Mouse (Mus musculus) testis, postnatal 14 days (tissue): Measurements from ENCODE around the gene Rasgrf1.

Experiments used
- DNase-seq: peaks from one replicate; pipeline ENCODE4 v3.0.0; 2021; ENCODE audit warnings: low spot score

Rasgrf1 gene

DNA sequence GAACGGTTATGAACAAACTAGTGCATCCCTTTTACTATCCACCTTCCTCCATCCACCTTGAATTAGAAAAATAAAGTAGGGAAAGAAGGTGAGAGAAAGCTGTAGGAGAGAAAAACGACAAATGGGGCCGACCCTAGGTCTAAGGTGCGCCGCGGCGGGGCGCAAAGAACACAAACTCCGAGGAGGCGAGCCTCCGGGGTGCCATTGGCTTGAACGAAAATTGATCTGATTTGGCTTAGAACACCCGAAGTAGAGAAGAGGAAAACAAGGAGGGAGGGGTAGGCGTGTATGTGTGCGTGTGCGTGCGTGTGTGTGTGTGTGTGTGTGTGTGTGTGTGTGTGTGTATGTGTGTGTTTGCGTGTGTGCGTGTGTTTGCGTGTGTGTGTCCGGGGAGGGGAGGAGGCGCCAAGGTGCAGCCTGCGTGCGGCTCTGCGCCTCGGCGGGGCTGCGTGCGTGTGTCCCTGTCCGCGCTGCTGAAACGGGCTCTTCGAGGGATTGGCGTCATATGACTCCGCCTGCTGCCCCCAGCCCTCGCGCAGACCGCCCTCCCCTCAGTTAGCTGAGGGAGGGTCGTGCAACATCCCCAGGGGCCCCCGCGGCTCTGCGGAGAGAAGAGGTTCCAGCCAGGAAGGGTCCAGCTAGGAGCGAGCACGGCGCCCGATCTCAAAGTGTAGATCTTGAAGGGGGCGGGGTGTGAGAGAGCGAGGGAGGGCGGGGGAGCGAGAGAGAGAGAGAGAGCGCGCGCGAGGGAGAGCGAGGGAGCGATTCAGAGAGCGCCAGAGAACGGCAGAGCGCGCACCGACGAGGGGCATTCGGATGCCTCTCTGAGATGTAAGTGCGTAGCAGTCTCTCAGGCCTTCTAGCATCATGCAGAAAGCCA is at the start of gene Rasgrf1:
Gene Rasgrf1, plus strand, starts transcription at position 778 of the 880 bp plus-strand sequence.
- DNase-seq: no peak

DNA sequence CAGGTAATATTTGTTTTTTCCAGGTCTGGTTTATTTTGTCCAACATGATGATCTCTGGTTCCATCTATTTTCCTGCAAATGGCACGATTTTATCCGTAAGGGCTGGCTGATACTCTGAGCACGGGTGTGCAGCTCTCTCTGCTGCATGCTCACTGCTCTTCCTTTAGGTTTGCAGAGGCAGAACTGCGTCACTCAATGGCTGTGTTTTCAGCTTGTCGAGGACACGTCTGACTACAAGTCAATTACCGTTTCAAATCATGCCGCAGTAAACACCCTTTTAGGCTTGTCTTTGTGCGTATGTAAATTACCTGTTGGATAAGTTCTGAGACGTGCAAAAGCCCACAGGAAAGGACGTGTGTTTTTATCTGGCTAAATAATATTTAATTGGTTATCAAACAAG is 49.6 kb upstream of the Rasgrf1 start:
- DNase-seq: no peak

DNA sequence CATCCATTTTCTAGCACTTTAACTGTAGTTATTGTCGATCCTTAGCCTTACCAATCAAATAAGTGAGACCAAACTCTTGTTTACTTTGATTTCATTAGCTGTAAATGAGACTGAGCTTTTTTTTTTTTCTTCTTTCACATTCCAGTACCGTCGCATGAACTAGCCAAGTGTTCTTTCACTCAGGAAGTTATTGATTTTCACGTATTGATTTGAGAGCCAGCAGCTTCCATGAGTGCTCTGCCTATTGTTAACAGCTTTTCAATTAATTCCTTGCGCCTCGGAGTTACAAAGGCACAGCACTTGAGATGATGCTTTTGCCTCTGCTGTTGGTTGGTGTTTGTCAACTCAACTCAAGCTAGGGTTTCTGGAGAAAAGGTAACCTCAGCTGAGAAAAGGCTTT is 49.1 kb upstream of the Rasgrf1 start:
- DNase-seq: no peak

DNA sequence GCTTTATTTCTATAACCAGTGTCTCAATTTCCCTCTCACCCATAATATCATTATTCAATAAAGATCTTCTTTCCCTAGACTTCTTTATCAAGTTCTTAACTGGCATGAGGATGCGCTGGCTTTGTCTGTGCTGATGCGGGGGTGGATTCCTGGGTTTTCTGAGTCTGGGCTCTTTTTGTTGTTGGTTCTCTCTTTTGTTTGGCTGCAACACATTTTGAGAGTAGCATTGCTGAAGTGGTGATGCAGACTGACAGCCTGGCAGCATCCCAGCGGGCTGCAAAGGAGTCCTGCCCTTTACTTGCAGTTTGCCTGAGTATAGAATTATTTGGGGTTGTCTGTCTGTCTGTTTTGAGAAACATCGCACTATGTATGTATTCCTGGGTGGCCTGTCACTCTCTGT is 42.6 kb upstream of the Rasgrf1 start:
- DNase-seq: no peak

DNA sequence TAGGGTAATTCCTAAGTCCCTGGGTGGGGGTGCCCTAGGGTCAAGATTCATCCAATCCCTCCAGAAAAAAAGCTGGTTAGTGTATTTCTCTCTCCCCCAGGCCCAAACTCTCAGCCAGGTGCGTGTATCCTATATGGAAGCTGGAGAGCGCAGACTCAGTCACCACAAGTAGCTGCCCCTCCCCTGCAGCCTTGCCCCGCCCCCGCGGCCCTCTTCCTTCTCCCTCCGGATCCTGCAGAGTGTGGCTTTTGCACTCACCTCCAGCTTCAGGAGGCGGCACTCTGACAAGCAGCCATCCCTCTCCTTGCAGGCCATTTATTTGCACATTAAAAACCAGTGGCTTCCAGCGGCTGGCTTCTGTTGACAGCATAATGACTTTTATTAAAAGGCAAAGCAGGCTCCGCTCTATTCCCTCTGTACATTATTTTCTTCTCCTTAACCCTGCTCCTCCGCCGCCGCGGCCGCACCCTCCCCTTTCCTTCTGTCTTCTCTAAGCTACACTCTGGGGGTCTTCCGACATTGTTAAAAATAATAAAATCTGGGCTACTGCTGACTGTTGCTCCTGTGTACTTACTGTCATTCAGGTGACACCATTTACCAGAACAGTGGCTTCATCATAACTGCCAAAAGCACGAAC is 41.5 kb upstream of the Rasgrf1 start:
- no peak for DNase-seq

DNA sequence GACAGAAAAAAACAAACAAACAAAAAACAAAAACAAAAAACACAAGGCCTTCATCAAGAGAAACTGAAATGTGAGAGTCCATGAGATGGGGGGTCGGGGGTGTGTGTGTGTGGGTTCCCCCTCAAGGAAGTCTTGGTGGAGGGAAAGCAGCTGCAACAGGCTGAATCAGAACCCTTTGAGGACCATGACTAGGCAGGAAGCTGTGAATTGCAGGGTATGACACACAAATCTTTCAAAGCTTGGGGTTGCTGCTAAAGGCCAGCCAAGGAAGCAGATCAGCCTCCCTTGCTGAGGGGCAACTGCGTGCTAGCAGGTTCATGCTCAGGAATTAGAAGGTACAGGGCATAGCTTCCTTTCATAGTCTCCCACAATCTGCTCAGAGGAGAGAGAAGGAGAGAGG is 40.1 kb upstream of the Rasgrf1 start:
- no peak for DNase-seq

DNA sequence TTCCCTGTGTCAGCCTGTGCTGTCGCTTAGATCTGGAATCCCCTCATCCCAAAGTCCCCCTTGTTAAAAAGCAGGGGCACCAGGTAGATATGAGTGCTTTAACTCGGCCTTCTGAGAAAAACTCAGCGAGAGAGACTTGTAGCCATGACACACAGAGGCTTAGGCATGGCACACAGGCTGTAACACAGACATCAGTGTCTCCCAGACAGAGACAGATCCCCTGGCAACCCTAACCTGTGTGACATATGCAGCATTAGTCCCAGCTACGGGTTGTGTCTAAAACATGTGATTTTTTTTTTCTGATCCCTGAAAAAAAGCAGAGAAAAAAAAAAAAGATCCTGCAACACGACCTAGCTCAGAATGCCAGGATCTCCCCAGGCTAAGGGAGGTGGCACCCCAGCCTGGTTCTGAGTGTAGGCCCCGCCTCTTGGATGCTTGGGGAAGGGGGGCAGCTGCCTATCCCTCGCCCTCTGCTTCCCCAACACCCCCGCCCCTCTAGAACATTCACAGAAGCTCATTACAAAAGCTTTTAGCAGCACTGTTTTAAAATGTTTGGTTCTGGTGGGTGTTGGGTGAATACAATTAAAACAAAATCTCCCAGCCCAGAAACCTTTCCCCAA is 39.1 kb upstream of the Rasgrf1 start:
- no peak for DNase-seq

DNA sequence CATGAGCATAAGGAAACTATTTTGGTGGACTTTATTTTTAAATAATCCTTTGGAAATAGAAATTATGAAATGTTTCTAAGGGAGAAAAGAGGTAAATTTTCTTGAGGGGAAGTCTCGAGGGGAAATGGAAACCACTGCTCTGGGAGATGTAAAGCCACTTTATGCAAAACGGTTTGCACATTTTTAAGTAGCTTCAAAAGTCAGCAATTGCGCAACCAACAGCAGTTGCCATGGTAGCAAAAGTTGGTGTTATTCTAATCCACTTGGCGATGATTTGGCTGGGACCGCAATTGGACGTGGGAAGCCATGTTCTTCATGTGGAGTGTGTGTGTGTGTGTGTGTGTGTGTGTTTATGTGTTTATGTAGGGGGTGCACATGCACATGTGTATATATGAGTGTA is 37.6 kb upstream of the Rasgrf1 start:
- no peak for DNase-seq

DNA sequence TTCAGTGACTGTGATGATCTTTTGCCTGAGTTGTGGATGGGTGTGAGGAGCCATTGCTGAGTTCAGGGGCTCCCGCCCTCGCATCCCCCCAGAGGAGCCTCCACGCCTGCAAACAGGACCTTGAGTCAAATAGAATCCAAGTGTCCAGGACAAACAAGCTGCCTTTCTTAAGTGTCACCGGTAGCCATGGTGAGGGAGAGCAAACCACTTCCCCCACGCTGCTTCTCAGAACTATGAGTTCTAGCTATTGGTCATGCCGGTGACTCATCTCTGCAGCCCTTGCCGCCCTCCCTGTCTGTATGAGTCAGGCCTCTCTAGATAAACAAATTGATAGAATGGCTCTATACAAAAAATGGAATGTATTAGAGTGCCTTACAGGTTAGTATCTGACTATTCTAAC is 35.3 kb upstream of the Rasgrf1 start:
- no peak for DNase-seq

DNA sequence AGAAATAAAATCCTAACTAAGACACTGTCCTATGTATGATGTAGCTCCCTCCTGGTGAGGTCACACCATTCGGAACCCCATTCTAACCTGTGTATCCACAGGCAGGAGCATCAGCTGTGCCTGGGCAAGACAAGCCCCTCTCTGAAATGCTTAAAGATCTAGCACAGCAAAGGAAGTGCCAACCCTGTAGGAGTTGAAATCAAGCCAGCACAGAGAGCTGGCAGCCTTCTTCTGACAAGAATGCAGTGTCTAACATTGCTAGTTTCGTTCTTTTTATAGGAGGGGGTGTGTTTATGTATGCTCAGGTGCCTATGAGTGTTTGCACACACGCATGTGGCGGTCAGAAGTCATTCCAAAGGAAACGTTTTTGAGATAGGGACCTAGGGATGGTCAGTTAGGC is 34.2 kb upstream of the Rasgrf1 start:
- DNase-seq: no peak

DNA sequence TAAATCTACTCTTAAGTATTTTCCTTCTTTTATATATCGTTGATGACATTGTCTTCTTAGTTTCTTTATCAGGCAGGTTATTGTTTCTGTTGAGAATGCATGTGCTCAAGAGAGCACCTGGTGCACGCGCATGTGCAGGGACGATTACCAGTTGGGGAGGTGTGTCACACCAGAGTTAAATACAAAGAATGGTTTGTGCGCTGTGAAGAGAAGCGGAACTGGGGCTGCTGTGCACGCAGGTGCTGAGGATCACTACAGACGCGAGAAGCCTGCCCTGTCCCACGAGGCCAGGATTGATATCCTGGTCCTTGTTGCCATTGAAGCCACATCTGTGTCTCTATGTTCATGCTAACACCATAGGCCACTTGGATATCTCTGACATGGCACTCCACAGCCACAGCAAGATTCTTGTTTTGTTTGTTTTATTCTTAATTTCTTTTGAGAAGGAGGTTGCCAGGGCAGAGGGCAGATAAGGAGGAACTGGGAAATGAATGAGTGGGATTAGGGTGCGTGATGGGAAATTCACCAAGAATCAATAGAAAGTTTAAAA is 31.2 kb upstream of the Rasgrf1 start:
- DNase-seq: no peak

DNA sequence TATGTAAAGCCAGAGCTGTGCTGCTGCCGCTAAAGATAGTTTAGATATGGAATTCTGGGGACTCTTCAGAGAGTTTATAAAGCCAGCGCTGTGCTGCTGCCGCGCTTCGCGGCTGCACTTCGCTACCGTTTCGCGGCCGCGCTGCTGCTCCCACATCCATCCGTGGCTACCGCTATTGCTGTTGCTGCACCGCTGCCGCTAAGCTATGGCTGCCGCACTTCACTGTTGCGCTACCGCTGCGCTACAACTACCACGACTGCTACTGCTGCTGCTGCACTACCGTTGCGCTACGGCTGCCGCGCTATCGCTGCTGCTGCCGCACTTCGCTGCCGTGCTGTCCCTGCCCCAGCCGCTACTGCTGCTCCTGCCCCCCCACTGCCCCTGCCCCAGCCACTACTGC is 30.1 kb upstream of the Rasgrf1 start:
- no peak for DNase-seq

DNA sequence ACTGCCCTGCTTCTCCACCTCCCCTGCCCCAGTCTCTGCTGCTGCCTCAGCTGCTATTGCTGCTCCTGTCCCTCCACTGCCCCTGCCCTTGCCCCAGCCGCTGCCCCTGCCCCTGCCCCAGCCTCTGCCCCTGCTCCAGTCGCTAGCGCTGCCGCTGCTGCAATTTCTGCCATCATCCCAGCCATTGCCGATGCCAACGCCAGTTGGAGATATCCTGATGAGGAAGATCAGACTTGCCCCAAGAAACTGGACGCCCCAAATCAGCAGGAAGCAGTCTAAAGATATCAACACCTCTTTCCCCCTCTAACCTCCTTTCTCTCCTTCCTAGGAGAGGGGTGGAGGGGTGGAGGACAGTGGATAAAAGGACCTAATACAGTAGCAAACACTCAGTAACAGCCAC is 28.2 kb upstream of the Rasgrf1 start:
- DNase-seq: no peak

DNA sequence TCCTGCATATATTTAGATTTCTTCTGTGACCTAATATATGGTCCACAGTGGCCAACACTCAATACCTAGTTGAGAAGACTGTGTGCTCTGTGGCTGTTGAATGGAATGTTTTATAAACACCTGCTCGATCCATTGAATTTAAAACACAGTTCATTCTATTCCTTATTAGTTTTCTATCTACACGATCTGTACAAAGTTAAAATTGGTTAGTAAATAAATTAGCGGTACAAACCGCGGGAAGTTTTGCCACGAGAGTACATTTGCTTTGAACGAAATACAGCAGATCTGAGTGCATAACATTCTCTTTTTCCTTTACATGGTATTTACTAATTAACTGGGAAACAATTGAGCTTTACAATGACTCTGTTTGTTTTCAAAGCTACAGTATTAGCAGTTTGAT is 27.1 kb upstream of the Rasgrf1 start:
- DNase-seq: no peak

DNA sequence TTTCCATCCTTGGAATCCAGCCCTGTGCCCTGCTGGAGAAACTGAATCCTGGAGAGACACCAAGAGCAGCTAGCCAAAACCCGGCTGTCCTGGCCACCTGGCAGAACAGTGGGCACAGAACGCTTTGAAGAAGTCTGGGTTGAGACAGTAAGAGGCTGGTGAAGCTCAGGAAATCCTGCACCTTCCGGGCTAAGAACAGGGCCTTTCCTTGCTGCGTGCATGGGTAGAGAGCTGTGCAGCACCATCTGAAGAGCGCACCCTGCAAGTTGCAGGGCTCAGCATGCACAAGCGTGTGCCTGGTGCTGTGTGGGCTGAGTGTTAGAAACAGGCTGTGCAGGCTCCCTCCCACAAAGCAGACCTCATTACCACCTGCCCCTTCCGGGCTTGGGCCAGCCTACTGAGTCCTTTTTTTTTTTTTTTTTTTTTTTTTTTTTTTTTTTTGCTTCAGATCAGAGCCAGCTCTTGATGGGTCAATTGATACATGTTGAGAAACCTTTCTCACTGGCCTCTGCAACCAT is 23.9 kb upstream of the Rasgrf1 start:
- no peak for DNase-seq

DNA sequence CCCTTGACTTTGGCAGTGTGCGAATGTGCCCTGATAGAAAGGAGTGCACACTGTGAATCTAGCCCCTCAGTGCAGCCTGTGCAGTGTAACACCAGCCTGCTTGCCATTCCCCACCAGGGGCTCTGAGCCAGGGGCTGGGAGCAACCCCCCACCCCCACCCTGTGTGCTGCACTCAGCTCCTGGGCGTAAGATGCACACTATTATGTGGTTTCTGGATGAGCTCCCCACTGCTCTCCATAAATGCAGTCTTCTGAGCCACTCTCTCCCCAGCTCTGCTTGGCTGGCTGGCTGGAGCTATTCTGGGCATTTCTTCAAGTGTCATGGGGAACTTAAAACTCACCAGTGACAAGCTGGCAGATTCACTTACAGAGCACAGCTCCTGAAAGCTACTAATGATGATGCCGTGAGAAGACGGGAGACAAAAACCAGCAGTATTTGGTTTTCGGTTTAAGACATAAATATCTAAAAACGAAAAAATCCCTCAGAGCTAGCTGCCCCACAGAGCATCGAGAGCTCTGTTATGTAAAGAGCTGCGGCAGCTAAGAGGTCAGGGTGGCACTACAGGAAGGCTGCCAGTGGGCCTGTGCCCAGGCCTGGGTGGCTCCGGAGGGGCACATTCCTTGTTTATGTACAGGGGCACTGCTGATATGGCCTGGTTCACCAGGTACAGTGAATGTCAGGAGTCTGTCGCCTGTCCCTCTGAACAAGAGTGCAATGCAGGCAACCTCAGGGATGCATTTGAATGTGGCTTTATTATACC is 18.0 kb upstream of the Rasgrf1 start:
- no peak for DNase-seq

DNA sequence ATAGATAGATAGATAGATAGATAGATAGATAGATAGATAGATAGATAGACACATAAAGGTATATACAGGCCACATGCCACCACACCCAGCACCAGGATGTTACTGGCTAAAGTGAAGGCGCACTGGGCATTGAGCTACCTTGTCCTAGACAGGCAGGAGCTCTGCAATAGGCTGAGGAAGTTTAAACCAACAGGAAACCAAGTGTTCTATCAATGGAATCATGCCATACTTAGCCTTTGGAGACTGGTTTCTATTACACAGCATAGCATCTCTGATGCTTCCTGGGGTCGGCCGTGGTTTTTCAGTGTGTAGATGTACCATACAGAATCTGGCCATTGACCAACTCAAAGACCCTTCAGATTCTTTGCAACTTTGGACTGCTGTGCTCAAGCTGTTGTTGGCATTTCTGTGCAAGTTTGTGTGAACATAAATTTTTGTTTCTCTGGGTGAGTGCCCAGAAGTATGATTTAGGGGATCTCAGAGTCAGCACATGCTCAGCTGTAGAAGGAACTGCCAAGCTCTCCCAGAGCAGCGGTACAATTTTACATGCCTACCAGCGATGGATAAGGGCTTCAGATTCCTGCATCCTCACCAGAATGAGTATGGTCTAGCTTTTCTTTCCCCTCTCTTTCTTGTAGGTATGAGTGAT is 17.0 kb upstream of the Rasgrf1 start:
- DNase-seq: no peak

DNA sequence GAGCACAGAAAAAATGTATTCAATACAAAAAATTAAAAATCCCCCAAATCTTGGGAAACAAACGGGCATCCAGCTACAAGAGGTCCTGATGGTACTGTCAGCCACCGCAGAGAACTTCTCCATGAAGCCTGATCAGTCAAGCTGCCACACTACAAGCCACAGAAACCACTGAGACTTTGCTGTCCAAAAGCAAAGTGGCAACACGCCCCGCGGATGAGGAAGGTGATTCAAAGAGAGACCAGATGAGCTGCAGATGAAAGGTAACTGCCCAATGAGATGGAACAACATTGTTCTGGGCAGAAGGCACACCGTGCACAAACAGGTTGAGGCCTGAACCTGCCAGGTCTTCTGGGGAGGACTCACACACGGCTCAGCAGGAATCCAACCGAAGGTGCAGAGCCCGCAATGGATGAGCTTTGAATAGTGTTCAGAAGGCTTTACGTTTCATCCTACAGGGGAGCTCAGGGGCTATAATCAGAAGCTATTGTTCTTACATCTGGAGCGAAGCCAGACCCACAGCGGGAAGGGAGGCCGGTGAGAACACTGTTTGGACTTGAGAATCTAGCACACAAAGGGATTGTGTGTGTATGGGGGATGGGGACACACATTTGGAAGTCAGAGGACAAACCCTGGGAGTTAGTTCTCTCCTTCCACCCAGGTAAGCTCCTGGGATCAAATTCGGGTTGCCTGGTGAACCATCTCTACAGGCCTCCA is 9.4 kb upstream of the Rasgrf1 start:
- DNase-seq: no peak

DNA sequence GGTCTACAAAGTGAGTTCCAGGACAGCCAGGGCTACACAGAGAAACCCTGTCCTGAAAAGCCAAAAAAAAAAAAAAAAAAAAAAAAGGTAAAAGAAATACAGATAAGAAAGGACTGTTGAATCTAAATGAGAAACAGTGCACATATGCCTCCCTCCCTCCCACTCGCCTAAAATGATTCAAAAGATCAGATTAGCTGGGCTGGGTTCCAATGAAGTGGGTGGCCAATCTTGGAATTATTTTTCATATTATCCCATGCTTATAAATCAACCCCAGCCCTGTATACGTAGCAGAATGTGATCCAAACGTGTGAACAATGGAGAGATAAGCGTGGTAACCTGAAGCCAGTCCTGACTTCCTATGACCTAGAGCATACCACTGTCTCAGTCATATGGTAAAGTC is 8.5 kb upstream of the Rasgrf1 start:
- no peak for DNase-seq

DNA sequence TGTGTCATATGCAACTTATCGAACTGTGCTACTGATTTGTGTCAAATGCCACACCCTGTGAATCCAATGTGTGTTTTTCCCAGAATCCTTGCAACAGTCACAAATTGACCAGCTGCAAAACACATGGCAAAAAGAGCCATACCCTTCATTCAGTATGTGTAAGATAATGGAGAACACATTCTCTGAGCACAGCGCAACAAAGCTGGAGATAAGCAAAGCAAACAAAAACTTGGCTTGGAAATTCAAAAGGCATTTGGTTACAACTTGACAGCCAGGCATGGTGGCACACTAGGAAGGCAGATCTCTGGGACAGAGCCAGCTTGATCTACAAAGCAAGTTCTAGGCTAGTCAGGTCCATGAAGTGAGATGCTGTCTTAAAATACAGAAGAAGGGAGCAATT is 6.9 kb upstream of the Rasgrf1 start:
- DNase-seq: no peak

DNA sequence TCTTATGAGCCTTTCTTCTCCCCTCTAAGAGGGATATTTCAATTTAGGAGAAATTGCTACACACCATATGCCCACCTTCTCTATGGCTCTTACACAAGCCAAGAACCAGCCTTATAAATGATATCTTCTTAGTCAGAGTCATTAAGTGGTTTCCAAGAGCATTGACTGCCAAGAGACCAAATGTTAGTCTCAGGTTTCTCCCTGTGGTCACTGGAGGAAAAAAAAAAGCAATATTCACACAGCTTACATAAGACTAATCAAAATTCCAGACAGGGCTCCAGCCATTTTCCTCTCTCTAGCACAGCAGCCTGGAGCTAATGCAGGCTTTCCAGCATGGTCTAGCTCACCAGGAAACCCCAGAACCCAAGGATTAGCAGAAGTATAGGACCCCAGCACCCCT is 3.1 kb upstream of the Rasgrf1 start:
- no peak for DNase-seq
